Mouse (Mus musculus): ENCODE results near the gene Plekhg4. TPM values are rescaled to one million over a fixed set of nuclear protein-coding genes. Genes with fewer than 3 reads are reported as not detected.

Plekhg4 gene
- polyA plus RNA-seq, 1 experiment, result 2.0 TPM

DNA sequence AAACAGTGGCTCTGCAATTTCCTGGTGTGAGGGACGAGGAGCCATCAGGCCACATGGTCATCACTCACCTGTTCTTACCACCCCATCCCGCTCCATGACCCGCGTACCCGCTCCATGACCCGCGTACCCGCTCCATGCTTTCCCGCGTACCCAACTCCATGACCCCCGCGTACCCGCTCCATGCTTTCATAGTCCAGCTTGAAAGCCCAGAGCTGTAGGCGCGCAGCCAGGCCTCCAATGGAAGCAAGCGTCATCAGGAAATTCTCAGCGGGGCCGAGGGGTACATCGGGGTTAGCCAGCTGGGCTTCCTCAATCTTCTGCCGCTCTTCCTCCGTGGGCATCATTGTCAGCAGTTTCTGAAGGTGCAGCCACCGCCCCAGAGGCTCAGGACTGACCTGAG is 41.6 kb upstream of the Plekhg4 start:
- H3K79me2 ChIP-seq (ENCODE audit: control insufficient read depth, insufficient read depth), result peaks cover 29% of the 10 kb centered on the region
- no peak overlapping the region for H3ac ChIP-seq (ENCODE audit: control insufficient read depth, insufficient read length, low read depth)
- H3K36me3 ChIP-seq (ENCODE audit: control insufficient read depth, insufficient read depth), result peaks cover 87% of the 10 kb centered on the region
- no peaks in the 10 kb centered on the region for H3K27me3 ChIP-seq (ENCODE audit: control insufficient read depth, insufficient read depth, insufficient read length)
- TF ChIP-seq CEBPB (IDR thresholded peaks at IDR 0.05; ENCODE audit: low read depth) (no peak), MAX (IDR thresholded peaks at IDR 0.05) (no peak), MYOD1 (IDR thresholded peaks at IDR 0.05; ENCODE audit: control insufficient read depth, insufficient read length, low read depth) (no peak), CTCF (IDR thresholded peaks at IDR 0.05; ENCODE audit: control insufficient read depth, insufficient read depth, insufficient read length) (no peak), MYOG (IDR thresholded peaks at IDR 0.05; ENCODE audit: control insufficient read depth, extremely low read depth, insufficient read length) (no peak), FOSL1 (IDR thresholded peaks at IDR 0.05; ENCODE audit: insufficient read depth, low read length, poor library complexity, severe bottlenecking) (no peak), USF1 (IDR thresholded peaks at IDR 0.05; ENCODE audit: low read depth) (no peak)
- peaks cover 15% of the 10 kb centered on the region for H3K79me3 ChIP-seq (ENCODE audit: low read depth)
- H3K4me3 ChIP-seq (ENCODE audit: insufficient read depth, poor library complexity, severe bottlenecking), result no peak overlapping the region

DNA sequence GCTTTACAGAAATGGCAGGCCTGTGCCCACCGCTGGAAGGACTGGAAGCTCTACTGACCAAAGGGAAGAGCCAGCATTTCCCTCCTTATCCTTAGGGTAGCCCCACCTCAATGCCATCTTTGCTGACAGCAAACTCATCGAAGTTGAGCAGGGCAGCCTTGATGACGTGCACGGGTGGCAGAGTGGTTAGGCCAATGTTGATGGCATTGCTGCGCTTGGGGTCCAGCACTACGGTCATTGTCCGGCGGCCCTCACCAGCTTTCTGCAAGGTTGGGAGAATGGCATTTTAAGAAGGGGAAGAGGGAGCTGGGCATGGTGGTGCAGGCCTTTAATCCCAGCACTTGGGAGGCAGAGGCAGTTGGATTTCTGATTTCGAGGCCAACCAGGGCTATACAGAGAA is 41.1 kb upstream of the Plekhg4 start:
- Histone ChIP-seq H3ac (ENCODE audit: control insufficient read depth, insufficient read length, low read depth) (no peak overlapping the region), H3K4me3 (ENCODE audit: insufficient read depth, poor library complexity, severe bottlenecking) (no peak overlapping the region), H3K79me2 (ENCODE audit: control insufficient read depth, insufficient read depth) (peaks cover 24% of the 10 kb centered on the region), H3K36me3 (ENCODE audit: control insufficient read depth, insufficient read depth) (peaks cover 91% of the 10 kb centered on the region), H3K79me3 (ENCODE audit: low read depth) (peaks cover 11% of the 10 kb centered on the region), H3K27me3 (ENCODE audit: control insufficient read depth, insufficient read depth, insufficient read length) (no peaks in the 10 kb centered on the region)
- no peak for TF ChIP-seq CTCF (IDR thresholded peaks at IDR 0.05; ENCODE audit: control insufficient read depth, insufficient read depth, insufficient read length)
- no peak for TF ChIP-seq USF1 (IDR thresholded peaks at IDR 0.05; ENCODE audit: low read depth)
- no peak for TF ChIP-seq MAX (IDR thresholded peaks at IDR 0.05)
- no peak for TF ChIP-seq CEBPB (IDR thresholded peaks at IDR 0.05; ENCODE audit: low read depth)
- TF ChIP-seq MYOD1 (IDR thresholded peaks at IDR 0.05; ENCODE audit: control insufficient read depth, insufficient read length, low read depth), result no peak
- no peak for TF ChIP-seq MYOG (IDR thresholded peaks at IDR 0.05; ENCODE audit: control insufficient read depth, extremely low read depth, insufficient read length)
- TF ChIP-seq FOSL1 (IDR thresholded peaks at IDR 0.05; ENCODE audit: insufficient read depth, low read length, poor library complexity, severe bottlenecking), result no peak

DNA sequence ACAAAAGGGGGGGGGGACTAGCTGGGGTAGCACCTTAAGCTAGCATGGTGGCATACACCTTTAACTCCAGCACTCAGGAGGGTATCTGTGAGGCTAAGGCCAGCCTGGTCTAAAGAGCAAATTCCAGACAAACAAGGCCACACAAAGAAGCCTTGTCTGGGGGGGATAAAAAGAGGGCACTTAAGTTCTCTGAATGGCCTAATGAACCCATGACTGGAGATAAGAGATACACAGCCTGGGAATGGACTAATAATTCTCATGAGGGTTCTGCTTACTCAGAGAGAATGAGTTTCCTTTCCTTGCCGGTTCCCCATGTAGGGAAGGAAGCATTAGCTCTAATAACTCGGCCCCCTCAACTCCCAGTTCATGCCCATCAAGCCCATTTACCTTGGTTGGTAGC is 40.6 kb upstream of the Plekhg4 start:
- no peak for TF ChIP-seq CEBPB (IDR thresholded peaks at IDR 0.05; ENCODE audit: low read depth)
- TF ChIP-seq MAX (IDR thresholded peaks at IDR 0.05), result no peak
- TF ChIP-seq FOSL1 (IDR thresholded peaks at IDR 0.05; ENCODE audit: insufficient read depth, low read length, poor library complexity, severe bottlenecking), result no peak
- no peak for TF ChIP-seq CTCF (IDR thresholded peaks at IDR 0.05; ENCODE audit: control insufficient read depth, insufficient read depth, insufficient read length)
- no peak for TF ChIP-seq USF1 (IDR thresholded peaks at IDR 0.05; ENCODE audit: low read depth)
- TF ChIP-seq MYOG (IDR thresholded peaks at IDR 0.05; ENCODE audit: control insufficient read depth, extremely low read depth, insufficient read length), result no peak
- no peak for TF ChIP-seq MYOD1 (IDR thresholded peaks at IDR 0.05; ENCODE audit: control insufficient read depth, insufficient read length, low read depth)
- H3K4me3 ChIP-seq (ENCODE audit: insufficient read depth, poor library complexity, severe bottlenecking), result no peak overlapping the region
- H3ac ChIP-seq (ENCODE audit: control insufficient read depth, insufficient read length, low read depth), result no peak overlapping the region
- peaks cover 5% of the 10 kb centered on the region for H3K79me3 ChIP-seq (ENCODE audit: low read depth)
- H3K36me3 ChIP-seq (ENCODE audit: control insufficient read depth, insufficient read depth), result peaks cover 97% of the 10 kb centered on the region
- no peaks in the 10 kb centered on the region for H3K27me3 ChIP-seq (ENCODE audit: control insufficient read depth, insufficient read depth, insufficient read length)
- H3K79me2 ChIP-seq (ENCODE audit: control insufficient read depth, insufficient read depth), result peaks cover 19% of the 10 kb centered on the region

DNA sequence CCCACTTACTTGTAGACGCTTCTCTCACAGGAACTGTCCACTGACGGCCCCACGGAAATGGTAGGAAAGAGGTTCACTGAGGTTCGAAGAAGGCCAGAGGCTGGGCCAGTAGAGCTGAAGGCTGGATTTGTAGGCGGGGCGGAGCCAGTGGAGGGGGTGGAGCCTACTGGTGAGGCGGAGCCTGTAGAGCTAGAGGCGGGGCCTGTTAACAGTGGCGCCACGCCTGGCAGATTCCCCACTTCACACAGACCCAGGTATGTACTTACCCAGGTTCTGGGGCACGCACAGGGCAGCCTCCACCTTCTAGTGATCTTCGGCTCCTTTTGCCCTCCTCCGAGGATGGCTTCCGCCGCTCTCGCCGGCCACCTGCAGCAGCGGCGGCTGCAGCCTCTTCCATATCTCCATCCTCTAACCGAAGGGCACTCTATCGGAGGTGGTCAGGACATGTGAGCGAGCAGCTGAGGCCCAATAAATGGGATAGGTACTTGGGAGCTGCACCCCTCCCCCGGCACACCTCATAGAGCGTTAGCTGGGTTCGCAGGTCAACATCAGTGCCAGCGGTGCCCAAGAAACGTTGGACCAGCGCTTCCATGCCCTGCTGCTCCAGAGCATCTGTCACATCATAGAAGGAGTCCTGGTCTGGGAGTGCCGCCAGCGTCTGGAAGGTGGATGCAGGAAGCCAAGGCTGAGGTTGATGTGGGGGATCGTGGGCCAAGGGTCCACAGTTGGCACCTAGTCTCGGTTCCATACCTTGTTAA is 36.5 kb upstream of the Plekhg4 start:
- Histone ChIP-seq H3K79me3 (ENCODE audit: low read depth) (peaks cover 18% of the 10 kb centered on the region), H3K27me3 (ENCODE audit: control insufficient read depth, insufficient read depth, insufficient read length) (no peaks in the 10 kb centered on the region), H3K36me3 (ENCODE audit: control insufficient read depth, insufficient read depth) (peaks cover 94% of the 10 kb centered on the region), H3ac (ENCODE audit: control insufficient read depth, insufficient read length, low read depth) (no peak overlapping the region), H3K79me2 (ENCODE audit: control insufficient read depth, insufficient read depth) (peaks cover 32% of the 10 kb centered on the region), H3K4me3 (ENCODE audit: insufficient read depth, poor library complexity, severe bottlenecking) (no peak overlapping the region)
- no peak for TF ChIP-seq USF1 (IDR thresholded peaks at IDR 0.05; ENCODE audit: low read depth)
- TF ChIP-seq MYOD1 (IDR thresholded peaks at IDR 0.05; ENCODE audit: control insufficient read depth, insufficient read length, low read depth), result no peak
- no peak for TF ChIP-seq MAX (IDR thresholded peaks at IDR 0.05)
- no peak for TF ChIP-seq CEBPB (IDR thresholded peaks at IDR 0.05; ENCODE audit: low read depth)

DNA sequence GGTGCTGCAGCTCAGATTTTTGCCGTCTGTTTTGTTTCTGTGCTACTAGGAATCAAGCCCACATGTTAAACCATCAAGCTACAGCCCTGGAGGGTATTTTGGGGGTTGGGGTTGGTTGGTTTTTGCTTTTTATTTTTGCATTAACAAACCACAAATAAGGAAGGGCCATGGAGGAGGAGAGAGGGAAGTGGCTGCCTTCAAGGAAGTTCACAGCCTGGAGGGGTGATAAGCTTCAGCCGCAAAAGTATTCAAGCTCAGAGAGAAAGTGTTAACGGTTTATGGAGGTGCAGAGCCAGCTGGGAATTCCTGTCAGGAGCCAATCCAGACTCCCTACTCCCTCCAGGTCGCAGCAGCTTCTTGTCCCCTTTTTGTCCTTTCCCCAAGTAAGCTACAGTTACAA is 34.1 kb upstream of the Plekhg4 start:
- peaks cover 56% of the 10 kb centered on the region for H3K79me2 ChIP-seq (ENCODE audit: control insufficient read depth, insufficient read depth)
- H3K27me3 ChIP-seq (ENCODE audit: control insufficient read depth, insufficient read depth, insufficient read length), result no peaks in the 10 kb centered on the region
- H3K4me3 ChIP-seq (ENCODE audit: insufficient read depth, poor library complexity, severe bottlenecking), result no peak overlapping the region
- TF ChIP-seq MYOG (IDR thresholded peaks at IDR 0.05; ENCODE audit: control insufficient read depth, extremely low read depth, insufficient read length), result no peak
- TF ChIP-seq USF1 (IDR thresholded peaks at IDR 0.05; ENCODE audit: low read depth), result no peak
- TF ChIP-seq FOSL1 (IDR thresholded peaks at IDR 0.05; ENCODE audit: insufficient read depth, low read length, poor library complexity, severe bottlenecking), result no peak
- H3ac ChIP-seq (ENCODE audit: control insufficient read depth, insufficient read length, low read depth), result no peak overlapping the region
- H3K36me3 ChIP-seq (ENCODE audit: control insufficient read depth, insufficient read depth), result peaks cover 92% of the 10 kb centered on the region
- H3K79me3 ChIP-seq (ENCODE audit: low read depth), result peaks cover 40% of the 10 kb centered on the region
